8 mouse cellular contexts compared by ENCODE assay signal in genomic region chr5:113954421-113954820, GRCm38 (mm10). TPM values are rescaled to one million over a fixed set of nuclear protein-coding genes. Genes with fewer than 3 reads are reported as not detected.
DNase-seq lines count a peak whose midpoint lies in the region; ATAC-seq and TF ChIP-seq lines count a peak whose summit lies in the region.

No protein-coding gene starts in this region.

- intact Hi-C loops in heart, postnatal 14 days (cut with DNase I): loop anchor here (1.0 to 2.0 kb wide), 2 partner anchors 100 to 182 kb away; partner anchors contain the start of genes Iscu and Sart3

- peak; percentile 96 for TF ChIP-seq CTCF in layer of hippocampus, adult 2 months (conservative IDR thresholded peaks at IDR 0.05)
- TF ChIP-seq CTCF in lung, postnatal 0 days (IDR thresholded peaks at IDR 0.05): peak; percentile 97

- TF ChIP-seq EP300 in lung, postnatal 0 days (IDR thresholded peaks at IDR 0.05): no peak

- WGBS in forebrain, embryonic 15.5 days: 12% methylated on average over 7 of the region's 7 CpGs
- 10% methylated on average over 7 of the region's 7 CpGs for WGBS in lung, postnatal 0 days

- peak overlapping the region; percentile 42 for H3K27ac ChIP-seq in forebrain, embryonic 15.5 days (replicated peaks)
- no peak overlapping the region for H3K27ac ChIP-seq in layer of hippocampus, adult 2 months
- H3K27ac ChIP-seq in lung, postnatal 0 days (ENCODE audit: low read length): no peak overlapping the region

- H3K36me3 ChIP-seq in forebrain, embryonic 15.5 days: peaks cover 29% of the 10 kb centered on the region; the same call in 1 of the 2 replicates
- peaks cover 19% of the 10 kb centered on the region for H3K36me3 ChIP-seq in lung, postnatal 0 days (ENCODE audit: insufficient read depth, low read length)

- H3K27me3 ChIP-seq in forebrain, embryonic 15.5 days: no peaks in the 10 kb centered on the region
- no peaks in the 10 kb centered on the region for H3K27me3 ChIP-seq in lung, postnatal 0 days (replicated peaks; ENCODE audit: insufficient read depth, low read length)

- ATAC-seq in forebrain, embryonic 15.5 days (replicated peaks): peak; percentile 46
- peak; percentile 70 for ATAC-seq in lung, postnatal 0 days

- peak; percentile 74 for DNase-seq in ES-CJ7 (ENCODE audit: low read depth, low spot score)
- peak; percentile 82 for DNase-seq in c-Kit-positive CD71-positive TER-119-negative erythroid progenitor cells, embryonic 14.5 days (ENCODE audit: low read depth)
- peak; percentile 87 to 93 for DNase-seq in heart, postnatal 14 days
- peak; percentile 79 to 91 for DNase-seq in layer of hippocampus, adult 2 months (ENCODE audit: low spot score in 2 of 2)
- peak; percentile 89 for DNase-seq in lung, postnatal 0 days (ENCODE audit: low spot score)
- DNase-seq in ovary, postnatal 36 days (ENCODE audit: low spot score): peak; percentile 80
- peak; percentile 68 to 75 for DNase-seq in thymus, postnatal 36 days

- peaks cover 24% of the 10 kb centered on the region for H3K4me1 ChIP-seq in forebrain, embryonic 15.5 days
- H3K4me1 ChIP-seq in lung, postnatal 0 days (ENCODE audit: insufficient read depth, low read depth, low read length): no peaks in the 10 kb centered on the region

- no peak overlapping the region for H3K4me3 ChIP-seq in forebrain, embryonic 15.5 days
- H3K4me3 ChIP-seq in layer of hippocampus, adult 2 months: no peak overlapping the region
- H3K4me3 ChIP-seq in lung, postnatal 0 days (ENCODE audit: low read depth, low read length): no peak overlapping the region

- no peak overlapping the region for H3K9ac ChIP-seq in forebrain, embryonic 15.5 days (replicated peaks)
- H3K9ac ChIP-seq in lung, postnatal 0 days (replicated peaks; ENCODE audit: low read depth): no peak overlapping the region

- no peak overlapping the region for H3K4me2 ChIP-seq in forebrain, embryonic 15.5 days (replicated peaks)
- H3K4me2 ChIP-seq in lung, postnatal 0 days (replicated peaks; ENCODE audit: low read depth, low read length): no peak overlapping the region

- no peaks in the 10 kb centered on the region for H3K9me3 ChIP-seq in forebrain, embryonic 15.5 days
- H3K9me3 ChIP-seq in lung, postnatal 0 days (ENCODE audit: low read length): no peaks in the 10 kb centered on the region

RNA-seq across cellular contexts. Expression of gene Ssh1, which starts 39.3 kb away (rescaled TPM):
- 12.8 and 13.8 TPM in 2 replicates for polyA plus RNA-seq in forebrain, embryonic 15.5 days (2015; fragmentation: Nextera tagmentation; extraction: Ambion mirVana)
- 10 to 100 TPM; 13.0 to 13.9 TPM for total RNA-seq in heart, postnatal 14 days (2021)
- 10 to 100 TPM; 25.8 to 28.1 TPM for total RNA-seq in layer of hippocampus, adult 2 months (2021)
- polyA plus RNA-seq in lung, postnatal 0 days (2015; fragmentation: Nextera tagmentation; extraction: Ambion mirVana): 13.2 and 14.3 TPM in 2 replicates

RNA-seq across cellular contexts. Expression of gene Coro1c, which starts 45.9 kb away (rescaled TPM):
- 221 and 224 TPM in 2 replicates for polyA plus RNA-seq in forebrain, embryonic 15.5 days (2015; fragmentation: Nextera tagmentation; extraction: Ambion mirVana)
- 10 to 100 TPM; 41.1 to 51.1 TPM for total RNA-seq in heart, postnatal 14 days (2021)
- 100 to 1,000 TPM in 1 of 2 experiments, 10 to 100 TPM in 1; 95.2 to 101 TPM for total RNA-seq in layer of hippocampus, adult 2 months (2021)
- polyA plus RNA-seq in lung, postnatal 0 days (2015; fragmentation: Nextera tagmentation; extraction: Ambion mirVana): 102 and 115 TPM in 2 replicates

RNA-seq across cellular contexts. Expression of gene Dao, which starts 49.1 kb away (rescaled TPM):
- polyA plus RNA-seq in forebrain, embryonic 15.5 days (2015; fragmentation: Nextera tagmentation; extraction: Ambion mirVana): not detected in 2 replicates
- not detected for total RNA-seq in heart, postnatal 14 days (2021)
- not detected for total RNA-seq in layer of hippocampus, adult 2 months (2021)
- polyA plus RNA-seq in lung, postnatal 0 days (2015; fragmentation: Nextera tagmentation; extraction: Ambion mirVana): not detected in 2 replicates
